Mouse (Mus musculus) cerebellum, adult 8-10 months (tissue): ENCODE results near the gene Eloa.
A peak's percentile ranks its signal among the peaks of the same experiment; 100 is the strongest.

Experiments used
- DNase-seq: peaks from one replicate; pipeline ENCODE4 v3.0.0; 2022

Gene Eloa

GRCm38 (mm10) chr4:136030968-136031909, 9.7 kb upstream of the Eloa start:
- DNase-seq = no peak

DNA sequence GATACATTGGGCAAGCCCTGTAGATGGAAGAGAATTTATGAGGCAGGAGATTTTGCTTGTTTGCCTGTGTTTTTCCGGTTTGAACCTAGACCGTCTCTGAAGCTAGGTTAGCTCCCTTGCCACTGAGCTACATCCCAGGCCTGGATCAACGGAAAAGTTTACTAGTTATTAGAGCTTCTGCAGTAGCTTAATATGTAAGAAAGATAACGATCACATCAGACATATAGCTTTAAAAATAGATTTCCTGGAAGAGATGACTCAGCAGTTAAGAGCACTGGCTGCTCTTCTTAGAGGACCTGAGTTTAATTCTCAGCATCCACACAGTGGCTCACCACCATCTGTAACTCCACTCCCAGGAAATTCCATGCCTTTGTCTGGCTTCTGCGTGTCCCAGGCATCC, 7.1 kb upstream of the Eloa start:
- no peak for DNase-seq

DNA sequence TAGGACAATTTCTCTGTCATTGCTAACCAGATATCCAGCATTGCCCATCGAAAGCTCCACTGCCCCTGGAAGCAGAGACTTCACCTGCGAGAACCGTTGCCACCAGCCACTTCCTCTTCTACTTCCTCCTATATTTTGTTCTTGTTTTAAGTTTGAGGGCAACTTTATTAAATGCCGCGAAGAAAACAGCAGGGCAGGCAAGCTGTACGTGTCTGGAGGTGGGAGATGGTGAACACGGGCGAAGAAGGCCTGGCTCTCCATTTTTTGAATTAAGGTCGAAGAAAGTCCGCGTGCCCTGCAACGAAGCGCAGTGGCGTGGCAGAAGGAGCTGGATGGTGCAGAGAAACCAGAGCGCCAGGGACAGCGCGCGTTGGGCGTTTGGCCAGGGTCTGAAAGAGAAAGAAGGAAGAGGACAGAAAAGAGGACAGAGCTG, 6.6 kb upstream of the Eloa start:
- DNase-seq = no peak

- DNase-seq = no peak
Observed at GRCm38 (mm10) chr4:136027416-136028131, 6.0 kb upstream of the Eloa start.

GRCm38 (mm10) chr4:136025350-136025749, 3.8 kb upstream of the Eloa start:
- no peak for DNase-seq

GRCm38 (mm10) chr4:136022924-136023323, 1.4 kb upstream of the Eloa start:
- peak; percentile 12 for DNase-seq

- no peak for DNase-seq
Observed at GRCm38 (mm10) chr4:136020743-136021548, 617 bp downstream of the Eloa start.

GRCm38 (mm10) chr4:136016059-136016602, 5.4 kb downstream of the Eloa start:
- no peak for DNase-seq

DNA sequence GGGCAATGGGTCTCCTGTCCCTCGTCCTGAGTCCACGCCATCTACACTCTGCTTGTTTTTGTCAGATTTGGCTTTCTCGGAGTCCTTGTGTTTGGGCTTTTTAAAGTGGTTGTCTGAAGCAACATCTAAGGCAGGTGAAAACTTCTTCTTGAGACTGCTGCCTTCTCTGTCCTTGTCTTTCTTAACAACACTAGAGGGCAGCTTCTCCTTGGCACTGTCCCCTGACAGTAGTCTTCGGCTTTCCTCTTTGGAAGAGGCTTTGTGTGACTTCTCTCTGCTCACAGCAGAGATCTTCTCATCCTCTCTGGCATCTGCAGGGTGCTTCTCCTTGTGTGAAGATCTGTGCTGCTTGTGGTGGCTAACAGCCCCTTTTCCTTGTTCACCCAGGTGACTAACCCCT, 11.0 kb downstream of the Eloa start:
- no peak for DNase-seq

- DNase-seq = no peak
Observed at GRCm38 (mm10) chr4:136008782-136009447, 12.6 kb downstream of the Eloa start.

- no peak for DNase-seq
Observed at GRCm38 (mm10) chr4:136006821-136007220, 14.7 kb downstream of the Eloa start.

DNA sequence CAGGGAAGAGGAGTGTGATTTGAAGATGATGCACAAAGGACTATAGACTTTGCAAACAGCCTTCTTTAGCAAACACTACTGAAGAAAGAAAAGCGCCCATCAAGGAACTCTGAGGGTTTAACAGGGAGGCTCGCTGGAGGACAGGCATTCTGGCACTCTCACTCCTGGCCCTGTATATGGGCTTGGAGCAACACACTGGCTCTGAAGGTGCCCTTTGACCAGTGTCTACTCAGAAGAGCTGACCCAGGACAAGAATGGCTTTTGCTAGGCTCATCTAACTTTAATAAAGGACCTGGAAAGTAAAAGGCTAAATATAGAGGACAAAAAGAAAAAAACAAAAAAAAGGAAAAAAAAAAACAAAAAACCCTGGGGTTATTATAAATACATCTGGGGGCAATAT, 16.6 kb downstream of the Eloa start:
- DNase-seq = no peak

- DNase-seq = no peak
Observed at GRCm38 (mm10) chr4:136004107-136004675, 17.4 kb downstream of the Eloa start.

DNA sequence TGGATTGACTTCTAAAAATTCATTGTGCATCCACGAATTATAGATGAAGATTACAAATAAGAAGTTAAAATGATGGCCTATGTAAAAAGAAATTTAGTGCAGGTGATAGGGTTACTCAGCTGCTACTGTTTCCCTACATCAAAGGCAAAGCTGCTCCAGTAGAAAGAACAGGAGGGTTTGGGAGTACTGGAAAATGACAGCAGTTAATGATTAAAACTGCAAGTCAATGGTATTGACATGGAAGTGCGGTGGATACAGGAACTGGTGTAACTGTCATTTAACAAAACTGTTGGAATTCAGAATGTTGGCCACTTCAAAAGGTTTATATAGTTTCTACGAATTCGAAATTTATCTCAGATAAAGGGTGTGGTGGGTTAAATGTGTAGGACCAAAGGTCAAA, 26.4 kb downstream of the Eloa start:
- DNase-seq = no peak

DNA sequence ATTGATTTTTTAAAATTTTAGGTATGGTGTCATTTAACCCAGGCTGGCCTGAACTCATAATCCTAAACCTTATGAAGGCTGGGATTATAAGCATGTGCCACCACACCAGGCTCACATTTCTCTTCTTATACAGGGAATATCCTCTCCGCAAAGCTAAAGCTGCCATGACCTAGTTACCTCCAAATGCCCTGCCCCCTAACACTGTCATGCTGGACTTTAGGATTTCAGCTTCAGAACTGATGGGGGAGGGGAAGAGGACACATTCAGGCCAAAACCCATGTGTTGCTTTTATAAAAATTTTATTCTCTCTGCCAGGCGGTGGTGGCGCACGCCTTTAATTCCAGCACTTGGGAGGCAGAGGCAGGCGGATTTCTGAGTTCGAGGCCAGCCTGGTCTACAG, 27.6 kb downstream of the Eloa start:
- no peak for DNase-seq

- peak; percentile 20 for DNase-seq
Observed at GRCm38 (mm10) chr4:135987714-135988113, 33.8 kb downstream of the Eloa start.

- DNase-seq = peak; percentile 95
Observed at GRCm38 (mm10) chr4:135986943-135987710, 34.4 kb downstream of the Eloa start, which contains the start of gene Pithd1. TSS of gene Pithd1 (minus strand) at chr4:135987264.

DNA sequence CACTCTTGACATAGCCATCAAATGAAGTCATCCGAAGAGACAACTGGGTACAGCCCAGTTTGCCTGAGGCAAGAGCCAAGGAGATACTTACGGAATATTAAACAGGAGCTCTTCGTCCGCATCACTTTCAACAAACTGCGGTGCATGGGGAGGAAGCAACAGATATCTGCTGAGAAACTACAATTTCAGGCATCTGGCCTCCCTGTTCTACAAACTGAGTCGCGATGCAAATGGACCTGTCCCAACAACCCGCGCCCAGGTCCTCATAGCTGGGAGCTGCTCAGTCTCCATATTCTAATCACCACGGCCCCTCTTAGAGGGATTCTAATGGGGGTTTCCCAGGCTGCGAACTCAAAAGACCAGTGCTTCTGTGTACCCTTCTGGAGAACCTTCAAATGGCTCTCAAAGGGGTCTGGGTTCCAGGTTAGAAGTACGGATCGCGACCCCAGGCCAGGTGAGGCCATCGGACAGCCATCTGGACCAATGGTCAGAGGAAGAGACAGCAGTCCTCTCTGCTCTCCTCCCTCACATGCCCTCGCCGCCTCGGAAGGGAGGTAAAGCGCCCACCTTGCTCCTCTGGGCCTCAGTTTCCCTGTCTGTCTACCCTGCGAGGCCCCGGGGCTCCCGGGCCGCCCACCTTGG, 35.1 kb downstream of the Eloa start:
- no peak for DNase-seq

DNA sequence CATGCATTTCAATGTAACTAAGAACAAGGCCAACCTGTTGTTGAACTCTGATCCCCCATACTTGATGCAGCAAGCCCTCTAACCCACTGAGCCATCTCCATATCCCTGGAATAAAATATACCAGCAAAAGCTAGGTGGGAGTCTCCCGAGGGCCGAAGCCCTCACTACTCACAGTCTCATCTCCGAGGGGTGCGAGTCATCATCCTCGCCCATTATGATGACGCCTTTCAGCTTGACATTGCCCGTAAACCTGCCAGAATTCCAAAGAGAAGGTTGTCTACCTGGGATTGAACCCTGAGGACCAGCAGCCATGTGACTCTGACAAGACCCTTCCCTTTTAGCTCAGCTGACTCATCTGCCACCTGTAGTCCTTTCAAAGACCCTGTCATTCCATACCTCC, 35.8 kb downstream of the Eloa start:
- DNase-seq = no peak

DNA sequence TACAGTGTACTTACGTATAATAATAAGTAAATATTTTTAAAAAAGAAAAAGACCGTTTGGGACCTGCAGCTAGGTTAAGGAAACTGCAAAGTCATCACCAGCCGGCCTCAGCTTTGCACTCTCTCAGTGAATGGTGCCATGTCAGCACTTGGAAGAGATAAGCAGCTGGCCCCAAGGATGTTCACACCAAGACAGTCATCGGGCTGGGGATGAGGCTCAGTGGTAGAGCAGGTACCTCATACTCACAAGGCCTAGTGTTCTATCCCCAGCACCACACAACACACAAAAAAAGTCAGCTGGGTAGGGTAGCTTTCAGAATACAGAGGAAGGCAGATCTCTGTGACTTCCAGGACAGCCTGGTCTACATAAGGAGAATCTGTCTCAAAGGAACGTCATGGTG, 36.4 kb downstream of the Eloa start:
- DNase-seq = no peak

GRCm38 (mm10) chr4:135984556-135984955, 37.0 kb downstream of the Eloa start:
- no peak for DNase-seq
